Mouse (Mus musculus) CD4-positive helper T cell, adult 2 months (primary cell): Measurements from ENCODE around the gene AI597479.
A peak's percentile ranks its signal among the peaks of the same experiment; 100 is the strongest.

Experiments used
- DNase-seq: peaks from one replicate; pipeline ENCODE4 v3.0.0-alpha.2; 2012; ENCODE audit warnings: low read depth, missing footprints, low spot score

The AI597479 gene

GRCm38 (mm10) chr1:43159429-43159828 is 60.9 kb downstream of the AI597479 start:
- no peak for DNase-seq

DNA sequence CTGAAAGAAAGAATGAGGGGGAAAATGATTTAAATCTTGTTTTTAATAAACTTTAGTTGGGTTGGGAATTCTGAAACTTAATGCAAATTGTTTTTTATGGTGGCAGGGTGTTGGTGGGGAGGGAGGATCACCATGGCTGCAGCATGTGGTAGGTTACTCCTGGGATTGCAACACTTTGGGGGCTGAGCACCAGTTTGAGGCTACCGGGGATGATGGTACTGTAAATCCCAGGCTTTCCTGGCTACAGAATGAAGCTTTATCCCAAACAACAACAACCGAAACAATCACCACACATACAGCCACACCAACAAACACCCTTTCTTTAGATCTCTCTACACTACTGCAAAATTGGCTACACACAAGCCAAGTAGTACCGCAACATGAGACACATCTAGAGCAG is 63.9 kb downstream of the AI597479 start:
- no peak for DNase-seq

GRCm38 (mm10) chr1:43163084-43163466 is 64.6 kb downstream of the AI597479 start:
- DNase-seq, result peak; percentile 28

GRCm38 (mm10) chr1:43163467-43164418 is 65.2 kb downstream of the AI597479 start:
- peak; percentile 69 for DNase-seq

- DNase-seq, result no peak
Measured at GRCm38 (mm10) chr1:43164582-43164981, 66.1 kb downstream of the AI597479 start.
